Mouse (Mus musculus): ENCODE measurements at regions not wholly inside any gene's neighbourhood (a gene's known extent, or its start where the extent isn't known, plus 50 kb on each side); places are given as distances from the start of the nearest gene placed in this dataset.

GRCm38 (mm10) chr3:50848528-50848927 lies 375.7 kb upstream of the Noct start:
- TF ChIP-seq POLR2A (IDR thresholded peaks at IDR 0.05; ENCODE audit: borderline replicate concordance, extremely low read depth, insufficient read depth, insufficient read length, poor library complexity, severe bottlenecking) (no peak), CTCF (IDR thresholded peaks at IDR 0.05; ENCODE audit: borderline replicate concordance, extremely low read depth, insufficient read depth, insufficient read length) (no peak)

Measured in brain, embryonic 14.5 days (tissue).